Mouse (Mus musculus) stomach, postnatal 0 days (tissue): Measurements from ENCODE around the gene Fam20b.

Experiments
- CTCF ChIP-seq: IDR thresholded peaks from 2 replicates; pipeline ENCODE4 v1.5.1; 2016; ENCODE audit warnings: antibody characterized with exemption, low read depth, mild to moderate bottlenecking, moderate library complexity
- EP300 ChIP-seq: optimal IDR thresholded peaks from 2 replicates; pipeline ENCODE3; 2016; ENCODE audit warnings: antibody characterized with exemption

DNA sequence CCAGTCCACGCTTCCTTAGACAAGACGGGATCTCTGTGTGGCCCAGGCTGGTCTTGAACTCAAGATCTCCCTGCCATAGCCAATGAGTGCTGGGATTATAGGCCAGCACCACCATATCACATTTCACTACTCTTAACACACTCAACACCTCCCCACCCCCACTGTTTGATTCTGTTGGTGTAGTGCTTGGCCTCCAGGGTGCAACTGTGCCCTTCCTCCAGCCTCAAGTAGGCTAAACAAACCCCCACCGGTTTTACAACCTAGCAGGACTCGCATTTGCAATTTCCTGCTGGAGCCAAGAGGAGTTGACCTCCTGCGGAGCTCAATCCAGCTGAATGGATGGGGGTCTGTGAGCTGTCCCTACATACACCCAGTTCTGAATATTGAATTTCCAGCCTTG, 50.3 kb downstream of the Fam20b start:
- TF ChIP-seq CTCF (no peak), EP300 (no peak)
